Comparison of ENCODE assay signal across 21 mouse cellular contexts in genomic region chr2:126768194-126768593, GRCm38 (mm10). TPM values are rescaled to one million over a fixed set of nuclear protein-coding genes. Genes with fewer than 3 reads are reported as not detected.
DNase-seq lines count a peak whose midpoint lies in the region; ATAC-seq and TF ChIP-seq lines count a peak whose summit lies in the region.
"Had no signal": no experiment of that assay in that cellular context is flagged by ENCODE, and none has a peak within 500 bp of the region (broad histone marks: within the 10 kb centered on the region; RNA-seq: fewer than 3 reads in every experiment).

No protein-coding gene starts in this region.

- no peak for TF ChIP-seq EP300 in lung, postnatal 0 days (IDR thresholded peaks at IDR 0.05)
- TF ChIP-seq EP300 in stomach, postnatal 0 days (optimal IDR thresholded peaks at IDR 0.05) = no peak

- peak; percentile 9 to 17 for DNase-seq in cerebellum, postnatal 10 days
- DNase-seq in cerebellum, adult 9-10 months = no peak
- no peak for DNase-seq in kidney, postnatal 0 days (ENCODE audit: low spot score)
- DNase-seq in lung, postnatal 0 days (ENCODE audit: low spot score) = no peak
- DNase-seq in lung, adult 18-20 months = no peak
- DNase-seq in stomach, postnatal 0 days (ENCODE audit: low spot score) = no peak
- DNase-seq in adrenal gland, adult 2 months = no peak
- DNase-seq: adrenal gland, postnatal 10 days; cerebellum, postnatal 25 days; lung, postnatal 14 days; right cerebral cortex, adult 18-20 months; spleen, adult 18-20 months; thymus, postnatal 14 days had no signal

- H3K27ac ChIP-seq in kidney, postnatal 0 days = no peak overlapping the region
- no peak overlapping the region for H3K27ac ChIP-seq in kidney, embryonic 15.5 days
- no peak overlapping the region for H3K27ac ChIP-seq in lung, postnatal 0 days (ENCODE audit: low read length)
- H3K27ac ChIP-seq in stomach, postnatal 0 days (replicated peaks) = no peak overlapping the region
- H3K27ac ChIP-seq: heart, embryonic 15.5 days; hindbrain, embryonic 12.5 days; stomach, embryonic 15.5 days had no signal

- WGBS in kidney, postnatal 0 days = 71% methylated on average over 4 of the region's 4 CpGs
- WGBS in kidney, embryonic 15.5 days = 69% methylated on average over 4 of the region's 4 CpGs
- 63% methylated on average over 4 of the region's 4 CpGs for WGBS in lung, postnatal 0 days
- 68% methylated on average over 4 of the region's 4 CpGs for WGBS in stomach, postnatal 0 days

- H3K9ac ChIP-seq in kidney, postnatal 0 days (ENCODE audit: low read depth, low read length) = no peak overlapping the region
- H3K9ac ChIP-seq in kidney, embryonic 15.5 days = no peak overlapping the region
- H3K9ac ChIP-seq in lung, postnatal 0 days (replicated peaks; ENCODE audit: low read depth) = no peak overlapping the region
- no peak overlapping the region for H3K9ac ChIP-seq in stomach, postnatal 0 days (ENCODE audit: low read length)
- H3K9ac ChIP-seq: heart, embryonic 15.5 days; hindbrain, embryonic 12.5 days; stomach, embryonic 15.5 days had no signal

- no peak overlapping the region for H3K4me2 ChIP-seq in kidney, postnatal 0 days (ENCODE audit: low read length)
- no peak overlapping the region for H3K4me2 ChIP-seq in kidney, embryonic 15.5 days
- H3K4me2 ChIP-seq in lung, postnatal 0 days (replicated peaks; ENCODE audit: low read depth, low read length) = no peak overlapping the region
- no peak overlapping the region for H3K4me2 ChIP-seq in stomach, postnatal 0 days (replicated peaks; ENCODE audit: low read depth)
- H3K4me2 ChIP-seq: heart, embryonic 15.5 days; hindbrain, embryonic 12.5 days; stomach, embryonic 15.5 days had no signal

- no peaks in the 10 kb centered on the region for H3K27me3 ChIP-seq in kidney, postnatal 0 days (ENCODE audit: insufficient read depth, low read length)
- no peaks in the 10 kb centered on the region for H3K27me3 ChIP-seq in kidney, embryonic 15.5 days
- no peaks in the 10 kb centered on the region for H3K27me3 ChIP-seq in lung, postnatal 0 days (replicated peaks; ENCODE audit: insufficient read depth, low read length)
- no peaks in the 10 kb centered on the region for H3K27me3 ChIP-seq in stomach, postnatal 0 days (ENCODE audit: control insufficient read depth, insufficient read depth, low read length)
- H3K27me3 ChIP-seq: heart, embryonic 15.5 days; hindbrain, embryonic 12.5 days; stomach, embryonic 15.5 days had no signal

- peak; percentile 56 for TF ChIP-seq CTCF in kidney, postnatal 0 days (IDR thresholded peaks at IDR 0.05; ENCODE audit: low read depth)
- TF ChIP-seq CTCF in lung, postnatal 0 days (IDR thresholded peaks at IDR 0.05) = peak; percentile 36
- TF ChIP-seq CTCF in stomach, postnatal 0 days (IDR thresholded peaks at IDR 0.05; ENCODE audit: low read depth) = peak; percentile 56

- H3K36me3 ChIP-seq in kidney, postnatal 0 days (ENCODE audit: insufficient read depth, low read length) = no peaks in the 10 kb centered on the region
- H3K36me3 ChIP-seq in kidney, embryonic 15.5 days = peaks cover 8% of the 10 kb centered on the region
- no peaks in the 10 kb centered on the region for H3K36me3 ChIP-seq in lung, postnatal 0 days (ENCODE audit: insufficient read depth, low read length)
- H3K36me3 ChIP-seq in stomach, postnatal 0 days (ENCODE audit: control insufficient read depth, insufficient read depth, low read length) = no peaks in the 10 kb centered on the region
- H3K36me3 ChIP-seq: heart, embryonic 15.5 days; stomach, embryonic 15.5 days had no signal

- no peak overlapping the region for H3K4me3 ChIP-seq in kidney, postnatal 0 days (replicated peaks; ENCODE audit: low read depth, low read length)
- no peak overlapping the region for H3K4me3 ChIP-seq in kidney, embryonic 15.5 days (replicated peaks)
- no peak overlapping the region for H3K4me3 ChIP-seq in lung, postnatal 0 days (ENCODE audit: low read depth, low read length)
- no peak overlapping the region for H3K4me3 ChIP-seq in stomach, postnatal 0 days (ENCODE audit: low read depth, low read length)
- H3K4me3 ChIP-seq: heart, embryonic 15.5 days; hindbrain, embryonic 12.5 days; myocyte; stomach, embryonic 15.5 days had no signal

- no peaks in the 10 kb centered on the region for H3K4me1 ChIP-seq in kidney, postnatal 0 days (replicated peaks; ENCODE audit: insufficient read depth, low read length)
- H3K4me1 ChIP-seq in kidney, embryonic 15.5 days = peaks cover 5% of the 10 kb centered on the region; the same call in 1 of the 2 replicates
- H3K4me1 ChIP-seq in lung, postnatal 0 days (ENCODE audit: insufficient read depth, low read depth, low read length) = no peaks in the 10 kb centered on the region
- H3K4me1 ChIP-seq in stomach, postnatal 0 days (replicated peaks; ENCODE audit: control insufficient read depth, insufficient read depth) = no peaks in the 10 kb centered on the region
- H3K4me1 ChIP-seq: heart, embryonic 15.5 days; stomach, embryonic 15.5 days had no signal

- no peaks in the 10 kb centered on the region for H3K9me3 ChIP-seq in kidney, postnatal 0 days (replicated peaks; ENCODE audit: low read length)
- H3K9me3 ChIP-seq in kidney, embryonic 15.5 days (replicated peaks) = no peaks in the 10 kb centered on the region
- H3K9me3 ChIP-seq in lung, postnatal 0 days (ENCODE audit: low read length) = no peaks in the 10 kb centered on the region
- H3K9me3 ChIP-seq in stomach, postnatal 0 days (ENCODE audit: control insufficient read depth, low read length) = no peaks in the 10 kb centered on the region
- H3K9me3 ChIP-seq: heart, embryonic 15.5 days; hindbrain, embryonic 12.5 days; stomach, embryonic 15.5 days had no signal

- no peak for ATAC-seq in kidney, postnatal 0 days (replicated peaks; ENCODE audit: low FRiP score, low read depth)
- no peak for ATAC-seq in kidney, embryonic 15.5 days (replicated peaks; ENCODE audit: low FRiP score)
- ATAC-seq in lung, postnatal 0 days = no peak
- ATAC-seq in stomach, postnatal 0 days (ENCODE audit: low FRiP score, low TSS enrichment) = no peak
- ATAC-seq: intestine, embryonic 16.5 days had no signal

RNA-seq across cellular contexts. Expression of gene Usp50, which starts 15.1 kb away (rescaled TPM):
- 2.9 and 3.0 TPM in 2 replicates for polyA plus RNA-seq in kidney, postnatal 0 days (2015; fragmentation: Nextera tagmentation; extraction: Ambion mirVana)
- polyA plus RNA-seq in kidney, embryonic 15.5 days (2015; fragmentation: Nextera tagmentation; extraction: Ambion mirVana) = 2.7 and 3.4 TPM in 2 replicates
- 1.6 and 2.0 TPM in 2 replicates for polyA plus RNA-seq in lung, postnatal 0 days (2015; fragmentation: Nextera tagmentation; extraction: Ambion mirVana)
- polyA plus RNA-seq in stomach, postnatal 0 days (2015; fragmentation: Nextera tagmentation; extraction: Ambion mirVana) = 2.1 and 2.3 TPM in 2 replicates
- not detected for total RNA-seq in adrenal gland, adult 2 months (2021)
- 0.30 and 0.54 TPM in 2 replicates for polyA plus RNA-seq in adrenal gland, adult 2 months (2012; rRNA removed)
- total RNA-seq: adrenal gland, postnatal 10 days; granulocyte monocyte progenitor cell, adult 5-6 weeks; left cerebral cortex, postnatal 10 days had no signal

Comparison
In these comparisons a context has a peak if more than half of its experiments do, and no peak if none do; other contexts are left out.
1. DNase-seq: peak in cerebellum, postnatal 10 days (2 of 2); none in cerebellum, adult 9-10 months (single experiment), kidney, postnatal 0 days (single experiment), lung, postnatal 0 days (single experiment), lung, adult 18-20 months (0 of 2), stomach, postnatal 0 days (single experiment) and adrenal gland, adult 2 months (single experiment).
2. Peak in every context shown above with its lines, with median percentiles within 50 percentile points of each other: CTCF ChIP-seq.